Mouse (Mus musculus) v-Abl transformed pro-B cells (cell line): ENCODE data around the gene Soga1.

Experiments
- in situ Hi-C, 2 experiments: fragments of 400-800 bp; cut with MboI; formaldehyde crosslinking; loops; one replicate each; pipeline ENCODE4 v1.15.1; 2025; ENCODE audit not compliant: unreplicated experiment in 2 of 2

The Soga1 gene

DNA sequence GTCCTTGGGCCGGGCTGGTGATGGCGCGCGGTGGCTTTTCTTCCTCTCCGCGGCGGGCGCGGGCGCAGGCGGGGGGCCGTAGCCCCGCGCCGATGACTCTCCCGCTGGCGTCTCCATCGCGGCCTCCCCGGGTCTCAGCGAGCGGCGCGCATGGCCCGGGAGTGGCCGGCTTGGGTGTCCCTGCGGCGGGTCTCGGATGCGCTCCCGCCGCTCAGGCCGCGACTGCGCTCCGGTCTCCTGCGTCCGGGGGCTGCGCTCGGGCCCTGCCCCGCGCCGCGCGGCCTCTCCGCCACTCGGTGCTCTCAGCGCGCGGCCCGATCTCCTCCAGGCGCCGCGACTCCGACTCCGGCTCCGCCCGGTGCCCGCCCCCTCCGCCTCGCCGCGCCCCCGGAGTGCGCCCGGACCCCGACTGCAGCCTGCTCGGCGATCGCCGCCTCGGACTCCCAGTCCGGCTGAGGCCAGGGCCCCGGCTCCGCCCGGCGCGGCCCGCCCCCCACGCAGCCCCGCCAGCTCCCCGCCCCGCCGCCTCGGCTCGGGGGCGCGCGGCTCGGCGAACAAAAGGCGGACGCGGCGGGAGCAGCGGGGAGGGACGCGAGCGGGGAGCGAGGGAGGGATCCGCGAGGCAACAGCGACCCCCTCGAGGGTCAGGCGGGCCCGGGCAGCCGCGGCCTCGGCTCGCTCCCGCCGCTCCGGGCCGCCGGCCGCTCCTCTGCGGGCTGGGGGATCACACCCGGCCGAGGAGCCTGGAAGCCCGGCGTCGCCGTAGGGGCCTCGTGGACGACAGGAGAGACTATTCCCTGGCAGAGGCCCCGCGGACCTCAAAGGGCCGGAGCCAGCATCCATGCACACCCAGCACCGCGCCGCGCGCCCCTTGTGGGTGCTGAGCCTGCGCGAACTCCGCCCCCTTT is at the start of gene Soga1:
Gene Soga1, minus strand, starts transcription at position 462 of the 908 bp plus-strand sequence.
- in situ Hi-C loops, result no loop called here

DNA sequence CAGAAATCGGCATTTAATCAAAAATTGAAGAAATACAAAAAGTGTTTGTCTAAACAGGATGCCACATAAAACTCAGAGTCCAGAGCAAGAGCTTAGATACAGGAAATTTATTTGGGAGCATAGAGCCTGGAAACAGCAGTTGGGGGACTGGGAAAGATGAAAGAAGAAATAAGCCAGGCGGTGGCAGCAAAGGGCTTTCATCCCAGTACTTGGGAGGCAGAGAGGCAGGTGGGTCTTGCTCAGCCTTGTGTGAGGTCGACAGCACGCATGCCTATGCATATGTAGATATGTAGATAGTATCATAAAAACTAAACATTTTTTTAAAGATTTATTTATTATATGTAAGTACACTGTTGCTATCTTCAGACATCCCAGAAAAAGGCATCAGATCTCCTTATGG is 49.0 kb upstream of the Soga1 start:
- in situ Hi-C loops, result loop anchor here (5.0 to 25.0 kb wide), 4 partner anchors 144 to 447 kb away; partner anchors contain the start of gene Blcap (in 2 of the 2)

- in situ Hi-C loops, result loop anchor here (5.0 to 25.0 kb wide), 4 partner anchors 145 to 447 kb away; partner anchors contain the start of gene Blcap (in 2 of the 2)
Observed at GRCm38 (mm10) chr2:157127370-157127769, 48.3 kb upstream of the Soga1 start.

GRCm38 (mm10) chr2:157125246-157125645 is 46.2 kb upstream of the Soga1 start:
- in situ Hi-C loops, result loop anchor here (5.0 to 25.0 kb wide), 4 partner anchors 147 to 450 kb away; partner anchors contain the start of gene Blcap (in 2 of the 2)

DNA sequence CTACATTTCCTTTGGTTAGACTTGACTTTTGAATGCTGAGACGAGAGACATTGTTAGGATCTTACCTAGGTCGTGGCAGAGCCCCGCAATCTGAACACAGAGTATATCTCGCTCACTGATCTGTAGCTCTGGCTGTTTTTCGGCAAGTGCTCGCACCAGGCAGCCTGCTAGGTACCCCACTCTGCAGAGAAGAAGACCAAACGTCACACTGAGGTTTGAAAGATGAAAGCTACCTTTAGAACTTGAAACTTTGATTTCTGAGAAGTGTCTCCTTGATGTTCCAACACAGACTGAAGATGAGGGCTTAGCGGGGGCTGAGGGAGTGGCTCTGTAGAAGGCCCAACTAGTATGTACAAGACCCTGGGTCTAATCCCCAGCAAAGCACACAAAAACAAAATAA is 42.7 kb upstream of the Soga1 start:
- in situ Hi-C loops, result loop anchor here (10.0 to 25.0 kb wide), 3 partner anchors 163 to 584 kb away; partner anchors contain the start of genes Blcap (in 2 of the 2) and Aar2 (in 1 of the 2)

- in situ Hi-C loops, result loop anchor here in 1 of 2 experiments (10.0 to 25.0 kb wide), 2 partner anchors 346 to 582 kb away; partner anchors contain the start of gene Aar2
Observed at GRCm38 (mm10) chr2:157119075-157119474, 40.0 kb upstream of the Soga1 start.

DNA sequence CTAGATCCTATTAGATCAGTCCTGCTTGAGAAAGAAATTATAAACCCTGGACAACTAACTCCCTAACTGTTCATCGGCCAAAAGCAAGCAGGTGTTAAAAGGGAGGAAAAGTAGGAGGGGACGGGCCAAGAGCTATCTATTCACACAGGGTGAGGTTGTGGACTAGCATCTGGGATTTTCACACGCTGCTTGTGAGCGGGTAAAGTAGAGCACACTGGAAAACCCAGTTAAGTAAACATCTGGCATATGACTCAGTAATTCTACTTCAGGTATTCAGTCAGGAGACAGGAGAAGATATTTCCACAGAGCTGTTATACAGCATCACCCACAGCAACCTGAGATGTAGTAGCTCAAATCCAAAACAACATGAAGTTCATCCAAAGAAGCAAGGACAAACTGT is 39.5 kb upstream of the Soga1 start:
- in situ Hi-C loops, result loop anchor here in 1 of 2 experiments (10.0 to 25.0 kb wide), 2 partner anchors 346 to 581 kb away; partner anchors contain the start of gene Aar2

- in situ Hi-C loops, result loop anchor here in 1 of 2 experiments (10.0 to 25.0 kb wide), 2 partner anchors 348 to 580 kb away; partner anchors contain the start of gene Aar2
Observed at GRCm38 (mm10) chr2:157116964-157117363, 37.9 kb upstream of the Soga1 start.

- in situ Hi-C loops, result loop anchor here in 1 of 2 experiments (25.0 kb wide), 1 partner anchor 571 kb away; the partner anchor contains the start of gene Aar2
Observed at GRCm38 (mm10) chr2:157108236-157108635, 29.2 kb upstream of the Soga1 start.

DNA sequence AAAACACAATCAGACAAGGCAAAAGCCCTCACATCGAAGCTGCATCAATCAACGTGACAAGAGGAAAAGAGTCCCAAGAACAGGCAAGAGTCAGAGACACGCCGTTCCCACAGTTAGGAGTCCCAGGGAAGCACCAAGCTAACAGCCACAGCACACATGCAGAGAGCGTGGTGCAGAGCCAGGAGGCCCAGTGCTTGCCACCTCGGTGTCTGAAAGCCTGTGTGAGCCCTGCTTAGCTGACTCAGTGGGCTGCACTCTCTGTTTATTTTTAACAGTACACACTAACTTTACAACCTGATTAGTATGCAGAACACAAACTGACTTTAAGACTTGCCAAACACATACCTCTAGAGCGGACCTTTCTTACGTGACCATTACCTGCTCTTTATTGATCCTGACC is 25.4 kb upstream of the Soga1 start:
- in situ Hi-C loops, result loop anchor here in 1 of 2 experiments (25.0 kb wide), 1 partner anchor 567 kb away; the partner anchor contains the start of gene Aar2

DNA sequence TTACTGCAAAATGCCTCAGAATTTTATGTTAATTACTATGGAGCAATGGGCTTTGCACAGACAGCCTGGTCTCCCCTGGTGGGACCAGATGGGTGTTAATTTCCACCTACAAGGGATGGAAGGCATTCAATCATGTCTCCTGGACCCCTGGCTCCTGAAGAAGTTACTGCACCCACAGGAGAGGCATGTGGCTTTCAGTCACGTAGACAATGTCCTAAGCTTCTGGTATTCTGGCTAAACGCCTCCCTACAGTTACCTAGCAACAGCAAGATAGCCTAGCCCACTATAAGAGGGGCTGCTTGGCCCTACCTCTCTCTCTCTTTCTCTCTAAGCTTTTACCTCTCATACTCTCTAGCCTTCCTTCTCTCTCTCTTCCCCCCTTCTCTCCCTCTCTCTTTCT is 23.2 kb upstream of the Soga1 start:
- in situ Hi-C loops, result loop anchor here in 1 of 2 experiments (25.0 kb wide), 1 partner anchor 565 kb away; the partner anchor contains the start of gene Aar2

- in situ Hi-C loops, result loop anchor here in 1 of 2 experiments (25.0 kb wide), 1 partner anchor 564 kb away; the partner anchor contains the start of gene Aar2
Observed at GRCm38 (mm10) chr2:157101650-157102049, 22.6 kb upstream of the Soga1 start.

GRCm38 (mm10) chr2:157100319-157100605 is 21.2 kb upstream of the Soga1 start:
- in situ Hi-C loops, result loop anchor here in 1 of 2 experiments (25.0 kb wide), 1 partner anchor 563 kb away; the partner anchor contains the start of gene Aar2

DNA sequence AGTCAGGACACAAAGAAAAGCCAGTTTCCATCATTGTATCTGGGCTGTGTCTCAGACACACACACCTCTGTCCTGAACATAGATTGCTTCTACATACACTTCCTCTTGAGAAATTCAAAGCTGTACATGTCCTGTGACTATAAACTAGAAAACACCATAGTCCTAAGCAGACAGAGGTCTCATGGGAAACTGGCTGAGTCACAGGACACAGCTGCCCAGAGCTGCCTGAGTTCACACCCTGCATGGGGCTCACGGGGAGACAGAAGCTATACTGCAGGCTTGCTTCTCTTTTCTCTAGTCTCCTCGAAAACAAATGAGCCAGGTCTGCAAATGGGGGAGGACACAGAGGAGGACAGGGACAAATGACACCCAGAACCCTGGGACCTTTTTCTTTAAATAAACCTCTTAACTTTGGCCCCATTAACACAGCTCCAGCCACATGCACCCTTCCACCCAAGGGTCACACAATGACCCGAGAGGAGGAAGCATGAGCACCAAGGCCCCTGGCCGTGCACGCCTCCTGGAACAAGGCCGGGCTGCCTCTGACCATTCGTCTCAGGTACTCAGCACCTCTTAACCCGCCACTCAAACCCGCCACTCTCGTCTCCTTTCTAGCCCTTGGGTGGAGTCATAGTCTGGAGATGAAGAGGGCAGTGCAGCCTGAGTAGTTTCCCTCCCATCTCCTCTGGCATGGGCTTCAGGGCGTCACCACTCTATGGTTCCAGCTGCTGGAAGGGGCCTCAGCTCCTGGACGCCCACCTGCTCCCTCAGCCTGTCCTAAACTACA is 20.7 kb upstream of the Soga1 start:
- in situ Hi-C loops, result loop anchor here (10.0 to 25.0 kb wide), 3 partner anchors 315 to 565 kb away; partner anchors contain the start of gene Aar2 (in 1 of the 2)

- in situ Hi-C loops, result loop anchor here in 1 of 2 experiments (10.0 kb wide), 2 partner anchors 310 to 560 kb away; no protein-coding TSS in a partner anchor
Observed at GRCm38 (mm10) chr2:157095005-157095755, 16.1 kb upstream of the Soga1 start.

DNA sequence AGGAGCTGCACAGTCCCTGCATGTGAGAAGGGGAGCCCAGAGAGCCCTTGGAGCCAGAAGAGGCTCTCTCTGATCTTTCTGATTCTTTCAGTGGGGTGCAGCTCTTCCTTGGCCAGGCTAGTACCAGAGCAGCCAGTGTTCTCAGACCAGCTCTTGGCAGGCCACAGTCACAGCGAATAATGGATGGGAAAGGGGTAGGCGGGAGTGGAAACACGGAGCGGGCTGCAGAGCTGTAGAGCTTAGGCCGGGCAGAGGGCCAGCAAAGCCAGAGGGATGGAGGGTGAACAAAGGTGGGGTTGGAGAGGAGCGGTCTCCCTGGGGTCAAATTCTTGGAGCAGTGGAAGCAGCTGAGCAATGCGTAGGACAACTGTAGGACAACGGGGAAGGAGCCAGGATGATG is 13.0 kb upstream of the Soga1 start:
- in situ Hi-C loops, result loop anchor here in 1 of 2 experiments (5.0 to 10.0 kb wide), 3 partner anchors 45 to 557 kb away; no protein-coding TSS in a partner anchor

DNA sequence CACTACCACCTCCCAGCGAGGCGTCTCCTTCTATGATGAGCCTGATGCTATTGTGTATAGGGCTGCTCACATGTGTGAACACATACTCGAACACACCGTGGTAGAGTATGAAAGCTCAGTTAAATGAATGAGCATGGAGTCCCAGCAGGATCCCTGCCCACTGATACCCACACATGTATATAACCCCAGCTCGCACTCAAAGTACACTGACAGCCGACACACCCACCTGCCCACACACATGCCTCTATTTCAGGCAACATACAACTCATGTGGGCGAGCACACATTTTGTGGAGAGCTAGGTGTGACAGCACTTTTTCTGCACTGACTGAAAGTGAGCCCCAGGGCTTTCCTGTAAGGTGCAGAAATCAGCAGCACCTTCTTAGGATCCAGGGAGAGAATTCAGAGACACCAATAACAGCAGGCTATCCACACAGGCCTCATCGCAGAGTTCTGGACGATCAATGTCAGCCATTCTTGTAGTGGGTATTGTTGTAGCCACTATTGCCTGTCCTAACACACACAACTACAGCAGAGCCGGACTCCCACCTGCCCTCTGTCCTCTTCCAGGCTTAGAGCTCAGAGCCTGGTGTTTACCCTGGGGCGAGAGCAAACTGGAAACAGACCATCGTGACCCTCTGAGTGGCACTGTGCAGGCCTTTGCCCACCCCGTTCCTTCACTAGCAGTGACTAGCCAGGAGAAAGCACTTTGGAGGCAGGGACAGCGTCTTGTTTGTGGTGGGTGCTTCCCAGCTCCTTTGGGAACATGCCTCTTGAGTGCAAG is 8.7 kb upstream of the Soga1 start:
- in situ Hi-C loops, result loop anchor here (5.0 to 10.0 kb wide), 3 partner anchors 40 to 213 kb away; no protein-coding TSS in a partner anchor

GRCm38 (mm10) chr2:157086796-157087195 is 7.7 kb upstream of the Soga1 start, which contains the start of gene Tldc2:
Tldc2 (plus strand) TSS chr2:157087055.
- in situ Hi-C loops, result loop anchor here (5.0 to 10.0 kb wide), 3 partner anchors 39 to 212 kb away; no protein-coding TSS in a partner anchor
